Mouse (Mus musculus): ENCODE data around the gene Pcnx3.

Pcnx3 gene

GRCm38 (mm10) chr19:5641641-5642040 is 47.1 kb downstream of the Pcnx3 start:
- in situ Hi-C loops (cut with MseI, MboI) = no loop called here

GRCm38 (mm10) chr19:5641021-5641420 is 47.7 kb downstream of the Pcnx3 start:
- in situ Hi-C loops (cut with MseI, MboI) = no loop called here

- in situ Hi-C loops (cut with MseI, MboI) = no loop called here
Observed at GRCm38 (mm10) chr19:5640339-5640738, 48.4 kb downstream of the Pcnx3 start.

GRCm38 (mm10) chr19:5638416-5639005 is 50.2 kb downstream of the Pcnx3 start:
- in situ Hi-C loops (cut with MseI, MboI) = no loop called here

GRCm38 (mm10) chr19:5637069-5638047 is 51.4 kb downstream of the Pcnx3 start, which contains the start of gene Rela:
TSS of gene Rela (plus strand) at chr19:5637483.
- in situ Hi-C loops (cut with MseI, MboI) = no loop called here

GRCm38 (mm10) chr19:5636571-5637041 is 52.1 kb downstream of the Pcnx3 start:
- in situ Hi-C loops (cut with MseI, MboI) = no loop called here

DNA sequence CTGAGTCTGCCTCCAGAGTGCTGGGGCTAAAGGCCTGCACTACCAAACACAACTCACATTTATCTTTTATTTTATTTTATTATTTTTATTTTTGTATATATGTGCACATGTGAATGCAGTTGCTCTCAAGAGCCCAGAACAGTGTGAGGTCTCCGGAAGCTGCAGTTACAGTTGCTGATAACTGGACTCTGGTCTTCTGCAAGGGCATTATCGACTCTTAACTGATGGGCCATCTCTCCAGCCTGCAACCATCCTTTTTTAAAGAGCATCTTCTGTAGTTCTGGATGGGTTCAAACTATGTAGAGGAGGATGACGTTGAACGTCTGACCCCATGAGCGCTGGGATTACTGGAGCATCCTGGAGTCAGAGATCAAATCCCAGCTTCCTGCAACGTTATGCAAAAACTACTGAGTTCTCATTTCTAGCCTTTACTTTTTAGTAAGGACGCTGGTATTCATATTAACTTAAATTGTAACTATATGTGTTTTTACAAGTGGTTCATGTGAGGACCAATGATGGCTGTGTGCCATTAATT is 52.6 kb downstream of the Pcnx3 start:
- in situ Hi-C loops (cut with MseI, MboI) = no loop called here

DNA sequence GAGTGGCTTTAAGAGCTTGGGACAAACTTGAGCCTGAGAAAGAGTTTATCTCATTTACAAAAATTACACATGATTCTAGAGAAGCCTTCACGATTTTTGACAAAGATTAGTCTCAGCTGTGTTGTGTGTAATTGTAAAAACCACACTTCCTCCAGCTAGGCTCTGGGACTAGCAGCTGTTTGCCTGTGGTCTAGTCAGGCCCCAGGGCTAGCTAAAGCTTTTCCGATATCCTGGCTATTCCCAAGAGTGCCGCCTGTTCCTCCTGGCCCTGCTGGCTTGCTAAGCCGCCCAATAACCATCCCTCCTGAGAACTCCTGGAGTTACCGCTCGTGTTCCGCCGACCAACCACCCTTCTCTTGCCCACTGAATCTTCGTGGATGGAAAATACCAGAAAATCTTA is 56.6 kb downstream of the Pcnx3 start:
- in situ Hi-C loops (cut with MseI, MboI) = no loop called here

- in situ Hi-C loops (cut with MseI, MboI) = no loop called here
Observed at GRCm38 (mm10) chr19:5629907-5630306, 58.8 kb downstream of the Pcnx3 start.

- in situ Hi-C loops (cut with MseI, MboI) = no loop called here
Observed at GRCm38 (mm10) chr19:5625311-5625710, 63.4 kb downstream of the Pcnx3 start.

DNA sequence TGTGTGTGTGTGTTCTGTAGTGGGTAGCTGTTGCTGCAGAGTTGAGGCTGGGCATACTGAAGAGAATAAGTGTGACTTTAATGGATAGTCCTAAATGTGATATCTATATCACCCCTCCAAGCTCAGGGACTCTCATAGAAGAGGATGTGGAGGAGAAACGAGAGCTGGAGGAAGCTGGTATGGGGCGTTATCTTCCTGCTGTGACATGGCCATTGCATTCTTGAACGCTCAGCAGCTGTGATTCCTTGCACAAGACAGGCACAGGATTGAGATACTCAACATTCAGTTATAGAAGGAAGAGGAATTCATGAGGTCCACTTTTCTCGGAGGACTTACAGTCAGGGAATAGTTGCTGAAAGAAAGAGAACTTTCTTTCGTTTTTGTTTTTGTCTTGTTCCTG is 66.8 kb downstream of the Pcnx3 start:
- in situ Hi-C loops (cut with MseI, MboI) = no loop called here

GRCm38 (mm10) chr19:5620007-5620406 is 68.7 kb downstream of the Pcnx3 start:
- in situ Hi-C loops (cut with MseI, MboI) = no loop called here

- in situ Hi-C loops (cut with MseI, MboI) = no loop called here
Observed at GRCm38 (mm10) chr19:5614953-5615352, 73.8 kb downstream of the Pcnx3 start.
